22 mouse cellular contexts compared by ENCODE assay signal in genomic region chr5:73572846-73573245, GRCm38 (mm10). TPM values are rescaled to one million over a fixed set of nuclear protein-coding genes. Genes with fewer than 3 reads are reported as not detected.
DNase-seq lines count a peak whose midpoint lies in the region; ATAC-seq and TF ChIP-seq lines count a peak whose summit lies in the region.
"Had no signal": no experiment of that assay in that cellular context is flagged by ENCODE, and none has a peak within 500 bp of the region (broad histone marks: within the 10 kb centered on the region; RNA-seq: fewer than 3 reads in every experiment).

No protein-coding gene starts in this region.

- no peak for ATAC-seq in heart, embryonic 11.5 days (replicated peaks; ENCODE audit: insufficient number of reproducible peaks, low FRiP score, low TSS enrichment)
- ATAC-seq in lung, postnatal 0 days, result no peak
- ATAC-seq: forebrain, postnatal 0 days; intestine, embryonic 15.5 days had no signal

- peak; percentile 55 for DNase-seq in heart, adult 11 months
- DNase-seq in lung, postnatal 0 days (ENCODE audit: low spot score), result peak; percentile 39
- DNase-seq in lung, adult 2 months, result no peak
- DNase-seq in 416B (ENCODE audit: low read depth), result peak; percentile 70
- peak; percentile 42 for DNase-seq in NIH3T3 (ENCODE audit: low read depth)
- DNase-seq in layer of hippocampus, adult 8-10 months (ENCODE audit: low spot score in 2 of 2), result no peak
- DNase-seq in cerebellum, adult 9-10 months, result no peak
- DNase-seq: adrenal gland, adult 2 months; adrenal gland, postnatal 25 days; cerebellum, adult 2 months; cerebellum, postnatal 36 days; forebrain, postnatal 0 days; gastrocnemius, postnatal 14 days; heart, postnatal 10 days; heart, postnatal 4 days had no signal

- no peak for TF ChIP-seq EP300 in lung, postnatal 0 days (IDR thresholded peaks at IDR 0.05)

- no peak overlapping the region for H3K4me2 ChIP-seq in heart, embryonic 11.5 days
- no peak overlapping the region for H3K4me2 ChIP-seq in lung, postnatal 0 days (replicated peaks; ENCODE audit: low read depth, low read length)
- H3K4me2 ChIP-seq: hindbrain, embryonic 12.5 days; intestine, embryonic 15.5 days had no signal

- no peak for TF ChIP-seq POLR2A in lung, adult 2 months (IDR thresholded peaks at IDR 0.05; ENCODE audit: borderline replicate concordance, extremely low read depth, low read depth, low read length)

- H3K4me3 ChIP-seq in heart, embryonic 11.5 days (ENCODE audit: low read depth, low read length), result no peak overlapping the region
- no peak overlapping the region for H3K4me3 ChIP-seq in lung, postnatal 0 days (ENCODE audit: low read depth, low read length)
- H3K4me3 ChIP-seq in lung, adult 2 months (replicated peaks; ENCODE audit: extremely low read depth, low read depth, low read length), result no peak overlapping the region
- H3K4me3 ChIP-seq: hindbrain, embryonic 12.5 days; intestine, embryonic 15.5 days had no signal

- H3K4me1 ChIP-seq in heart, embryonic 11.5 days (ENCODE audit: control insufficient read depth, insufficient read depth, low read length), result no peaks in the 10 kb centered on the region
- H3K4me1 ChIP-seq in lung, postnatal 0 days (ENCODE audit: insufficient read depth, low read depth, low read length), result no peaks in the 10 kb centered on the region
- no peaks in the 10 kb centered on the region; the same call in 1 of the 2 replicates for H3K4me1 ChIP-seq in lung, adult 2 months (ENCODE audit: control insufficient read depth, insufficient read depth, low read length)
- H3K4me1 ChIP-seq: intestine, embryonic 15.5 days had no signal

- 83% methylated on average over 2 of the region's 2 CpGs for WGBS in heart, embryonic 11.5 days (ENCODE audit: insufficient replicate concordance)
- whole genome bisulfite sequencing in lung, postnatal 0 days, result 58% methylated on average over 2 of the region's 2 CpGs
- WGBS in lung, adult 2 months, result 64% methylated on average over 2 of the region's 2 CpGs

- no peak for TF ChIP-seq CTCF in lung, postnatal 0 days (IDR thresholded peaks at IDR 0.05)
- no peak for TF ChIP-seq CTCF in lung, adult 2 months (IDR thresholded peaks at IDR 0.05; ENCODE audit: insufficient read depth, low read length)

- H3K27me3 ChIP-seq in heart, embryonic 11.5 days (ENCODE audit: control insufficient read depth, insufficient read depth, low read length), result no peaks in the 10 kb centered on the region
- H3K27me3 ChIP-seq in lung, postnatal 0 days (replicated peaks; ENCODE audit: insufficient read depth, low read length), result no peaks in the 10 kb centered on the region
- H3K27me3 ChIP-seq: hindbrain, embryonic 12.5 days; intestine, embryonic 15.5 days had no signal

- no peaks in the 10 kb centered on the region for H3K36me3 ChIP-seq in heart, embryonic 11.5 days (ENCODE audit: control insufficient read depth, insufficient read depth, low read length)
- H3K36me3 ChIP-seq in lung, postnatal 0 days (ENCODE audit: insufficient read depth, low read length), result no peaks in the 10 kb centered on the region
- H3K36me3 ChIP-seq: hindbrain, embryonic 12.5 days; intestine, embryonic 15.5 days had no signal

- no peak overlapping the region for H3K27ac ChIP-seq in heart, embryonic 11.5 days (ENCODE audit: low read depth, low read length)
- no peak overlapping the region for H3K27ac ChIP-seq in lung, postnatal 0 days (ENCODE audit: low read length)
- H3K27ac ChIP-seq: hindbrain, embryonic 12.5 days; intestine, embryonic 15.5 days had no signal

- H3K9me3 ChIP-seq in heart, embryonic 11.5 days (replicated peaks; ENCODE audit: control insufficient read depth, low read length), result no peaks in the 10 kb centered on the region
- H3K9me3 ChIP-seq in lung, postnatal 0 days (ENCODE audit: low read length), result no peaks in the 10 kb centered on the region
- H3K9me3 ChIP-seq: hindbrain, embryonic 12.5 days; intestine, embryonic 15.5 days had no signal

- H3K9ac ChIP-seq in heart, embryonic 11.5 days (ENCODE audit: low read depth, low read length), result no peak overlapping the region
- H3K9ac ChIP-seq in lung, postnatal 0 days (replicated peaks; ENCODE audit: low read depth), result no peak overlapping the region
- H3K9ac ChIP-seq: forebrain, postnatal 0 days; hindbrain, embryonic 12.5 days; intestine, embryonic 15.5 days had no signal

RNA-seq across cellular contexts. Expression of gene Lrrc66, which starts 59.5 kb away (rescaled TPM):
- polyA plus RNA-seq in heart, embryonic 11.5 days (2014; fragmentation: Nextera tagmentation; extraction: Ambion mirVana), result not detected in 2 replicates
- polyA plus RNA-seq in lung, postnatal 0 days (2015; fragmentation: Nextera tagmentation; extraction: Ambion mirVana), result 0.10 and 0.20 TPM in 2 replicates
- polyA plus RNA-seq in lung, adult 2 months (2012; rRNA removed), result 0.09 TPM in 1 of 2 replicates, not detected in the other
- under 1 TPM in 1 of 4 experiments, not detected in 3; 0.27 TPM for total RNA-seq in layer of hippocampus, adult 8-10 months (2022)
- total RNA-seq: adrenal gland, adult 2 months; adrenal gland, postnatal 25 days; gastrocnemius, adult 18-20 months; gastrocnemius, postnatal 14 days; heart, postnatal 10 days had no signal
- polyA plus RNA-seq: adrenal gland, adult 2 months; C2C12; cerebellum, adult 2 months; forebrain, embryonic 11.5 days; forebrain, postnatal 0 days; gonadal fat pad, adult 2 months; hindbrain, embryonic 12.5 days had no signal

Comparison
In these comparisons a context has a peak if more than half of its experiments do, and no peak if none do; other contexts are left out.
1. DNase-seq: peak in heart, adult 11 months (single experiment), lung, postnatal 0 days (single experiment), 416B (single experiment) and NIH3T3 (single experiment); none in lung, adult 2 months (single experiment), layer of hippocampus, adult 8-10 months (0 of 2) and cerebellum, adult 9-10 months (single experiment).